Mouse (Mus musculus) lung, embryonic 16.5 days (tissue): ENCODE data around the gene Slc15a1. TPM values are rescaled to one million over a fixed set of nuclear protein-coding genes. Genes with fewer than 3 reads are reported as not detected.

ENCODE experiments used
- ATAC-seq: fragments of 200-750 bp; cut with Nextera tagmentation; 2 replicates; pipeline ENCODE4 v1.8.0; 2017; ENCODE audit warnings: low read depth, mild to moderate bottlenecking, moderate library complexity
- H3K27ac ChIP-seq: fragments of 300-500 bp; sonication (generic); 2 replicates; pipeline ENCODE4 v1.5.1; 2014; ENCODE audit warnings: mild to moderate bottlenecking, control low read depth, low read length
- H3K27me3 ChIP-seq: fragments of 300-500 bp; sonication (generic); 2 replicates; pipeline ENCODE4 v1.6.1; 2014; ENCODE audit warnings: low read depth, low read length, mixed read lengths; ENCODE audit not compliant: control insufficient read depth, insufficient read depth
- H3K36me3 ChIP-seq: fragments of 300-500 bp; sonication (generic); 2 replicates; pipeline ENCODE4 v1.6.1; 2014; ENCODE audit warnings: low read length; ENCODE audit not compliant: control insufficient read depth, insufficient read depth
- H3K4me1 ChIP-seq: fragments of 300-500 bp; sonication (generic); replicated peaks from 2 replicates; pipeline ENCODE4 v1.6.1; 2014; ENCODE audit warnings: low read length, mixed read lengths; ENCODE audit not compliant: control insufficient read depth, insufficient read depth
- H3K4me2 ChIP-seq: fragments of 300-500 bp; sonication (generic); 2 replicates; pipeline ENCODE4 v1.6.1; 2014; ENCODE audit warnings: low read depth, low read length, control low read depth
- H3K4me3 ChIP-seq: fragments of 300-500 bp; sonication (generic); 2 replicates; pipeline ENCODE4 v1.5.1; 2014; ENCODE audit warnings: mild to moderate bottlenecking, low read length, control low read depth
- H3K9ac ChIP-seq: fragments of 300-500 bp; sonication (generic); 2 replicates; pipeline ENCODE4 v1.6.1; 2014; ENCODE audit warnings: low read length, control low read depth
- H3K9me3 ChIP-seq: fragments of 300-500 bp; sonication (generic); 2 replicates; pipeline ENCODE4 v1.6.1; 2016; ENCODE audit warnings: low read length; ENCODE audit not compliant: control insufficient read depth
- WGBS: fragments of 180-500 bp; shearing (Covaris S2); extraction: QIAGEN DNeasy Blood & Tissue Kit; methylation state at CpG from one replicate; pipeline ENCODE4 v1.1.7; 2014; 5-methylcytosine and 5-hydroxymethylcytosine counted together
- polyA plus RNA-seq: library from polyadenylated mRNA; unstranded; fragments of >200 nt; fragmentation: Nextera tagmentation; extraction: Ambion mirVana; gene quantifications from 2 replicates; pipeline ENCODE4 v1.2.1, GENCODE M21; 2015

Gene Slc15a1
- polyA plus RNA-seq, 1 experiment from 2014 or later, result 1.2 TPM

GRCm38 (mm10) chr14:121479096-121479495 lies 26.0 kb downstream of the Slc15a1 start:
- no peak overlapping the region for H3K4me2 ChIP-seq
- H3K9ac ChIP-seq, result no peak overlapping the region
- no peaks in the 10 kb centered on the region for H3K36me3 ChIP-seq
- H3K4me3 ChIP-seq, result no peak overlapping the region
- H3K9me3 ChIP-seq, result no peaks in the 10 kb centered on the region
- ATAC-seq, result no peak
- no peaks in the 10 kb centered on the region; the same call in 1 of the 2 replicates for H3K27me3 ChIP-seq
- no peaks in the 10 kb centered on the region for H3K4me1 ChIP-seq
- H3K27ac ChIP-seq, result no peak overlapping the region
- WGBS, result 68% methylated on average over 3 of the region's 3 CpGs

- Histone ChIP-seq H3K36me3 (no peaks in the 10 kb centered on the region), H3K27ac (no peak overlapping the region), H3K9ac (no peak overlapping the region), H3K4me3 (no peak overlapping the region), H3K9me3 (no peaks in the 10 kb centered on the region), H3K4me2 (no peak overlapping the region), H3K4me1 (no peaks in the 10 kb centered on the region), H3K27me3 (no peaks in the 10 kb centered on the region; the same call in 1 of the 2 replicates)
- no peak for ATAC-seq
- 79% methylated on average over 14 of the region's 14 CpGs for WGBS
Observed at GRCm38 (mm10) chr14:121477925-121478693, 26.9 kb downstream of the Slc15a1 start.

GRCm38 (mm10) chr14:121473869-121474268 lies 31.2 kb downstream of the Slc15a1 start:
- WGBS, result 68% methylated on average over 4 of the region's 4 CpGs
- H3K9me3 ChIP-seq, result no peaks in the 10 kb centered on the region
- no peaks in the 10 kb centered on the region for H3K36me3 ChIP-seq
- ATAC-seq, result no peak
- no peak overlapping the region for H3K4me2 ChIP-seq
- H3K4me1 ChIP-seq, result no peaks in the 10 kb centered on the region
- H3K4me3 ChIP-seq, result no peak overlapping the region
- no peaks in the 10 kb centered on the region for H3K27me3 ChIP-seq
- H3K27ac ChIP-seq, result no peak overlapping the region
- H3K9ac ChIP-seq, result no peak overlapping the region

GRCm38 (mm10) chr14:121471545-121472121 lies 33.4 kb downstream of the Slc15a1 start:
- no peaks in the 10 kb centered on the region for H3K27me3 ChIP-seq
- H3K4me2 ChIP-seq, result no peak overlapping the region
- H3K9ac ChIP-seq, result no peak overlapping the region
- H3K4me3 ChIP-seq, result no peak overlapping the region
- H3K36me3 ChIP-seq, result no peaks in the 10 kb centered on the region
- H3K27ac ChIP-seq, result no peak overlapping the region
- H3K4me1 ChIP-seq, result no peaks in the 10 kb centered on the region
- WGBS, result 62% methylated on average over 11 of the region's 11 CpGs
- no peak for ATAC-seq
- H3K9me3 ChIP-seq, result no peaks in the 10 kb centered on the region

- Histone ChIP-seq H3K4me3 (no peak overlapping the region), H3K9me3 (no peaks in the 10 kb centered on the region), H3K27ac (no peak overlapping the region), H3K27me3 (no peaks in the 10 kb centered on the region), H3K4me2 (no peak overlapping the region), H3K36me3 (no peaks in the 10 kb centered on the region), H3K9ac (no peak overlapping the region), H3K4me1 (no peaks in the 10 kb centered on the region)
- ATAC-seq, result no peak
Observed at GRCm38 (mm10) chr14:121469601-121470000, 35.5 kb downstream of the Slc15a1 start.

GRCm38 (mm10) chr14:121467646-121468045 lies 37.4 kb downstream of the Slc15a1 start:
- Histone ChIP-seq H3K4me3 (no peak overlapping the region), H3K9ac (no peak overlapping the region), H3K4me1 (no peaks in the 10 kb centered on the region), H3K27me3 (no peaks in the 10 kb centered on the region), H3K27ac (no peak overlapping the region), H3K4me2 (no peak overlapping the region), H3K9me3 (no peaks in the 10 kb centered on the region), H3K36me3 (no peaks in the 10 kb centered on the region)
- ATAC-seq, result no peak
- WGBS, result 88% methylated on average over 6 of the region's 6 CpGs

- no peaks in the 10 kb centered on the region for H3K9me3 ChIP-seq
- no peak for ATAC-seq
- no peaks in the 10 kb centered on the region for H3K4me1 ChIP-seq
- H3K4me3 ChIP-seq, result no peak overlapping the region
- no peak overlapping the region for H3K4me2 ChIP-seq
- 74% methylated on average over 4 of the region's 4 CpGs for WGBS
- no peak overlapping the region for H3K9ac ChIP-seq
- H3K36me3 ChIP-seq, result no peaks in the 10 kb centered on the region
- H3K27ac ChIP-seq, result no peak overlapping the region
- no peaks in the 10 kb centered on the region for H3K27me3 ChIP-seq
Observed at GRCm38 (mm10) chr14:121466501-121466900, 38.6 kb downstream of the Slc15a1 start.

GRCm38 (mm10) chr14:121464318-121464717 lies 40.7 kb downstream of the Slc15a1 start:
- ATAC-seq, result no peak
- no peak overlapping the region for H3K9ac ChIP-seq
- no peak overlapping the region for H3K4me2 ChIP-seq
- H3K27ac ChIP-seq, result no peak overlapping the region
- no peaks in the 10 kb centered on the region for H3K27me3 ChIP-seq
- H3K4me3 ChIP-seq, result no peak overlapping the region
- no peaks in the 10 kb centered on the region for H3K4me1 ChIP-seq
- no peaks in the 10 kb centered on the region for H3K36me3 ChIP-seq
- no peaks in the 10 kb centered on the region for H3K9me3 ChIP-seq
- 95% methylated on average over 2 of the region's 2 CpGs for WGBS

- H3K4me2 ChIP-seq, result no peak overlapping the region
- no peak overlapping the region for H3K9ac ChIP-seq
- H3K27ac ChIP-seq, result no peak overlapping the region
- no peak overlapping the region for H3K4me3 ChIP-seq
- H3K36me3 ChIP-seq, result no peaks in the 10 kb centered on the region
- no peaks in the 10 kb centered on the region for H3K4me1 ChIP-seq
- WGBS, result 57% methylated on average over 5 of the region's 5 CpGs
- H3K9me3 ChIP-seq, result no peaks in the 10 kb centered on the region
- no peaks in the 10 kb centered on the region for H3K27me3 ChIP-seq
- no peak for ATAC-seq
Observed at GRCm38 (mm10) chr14:121462756-121463155, 42.3 kb downstream of the Slc15a1 start.
